Mouse (Mus musculus) embryonic facial prominence, embryonic 14.5 days (tissue): ENCODE measurements around the gene Rnf151. TPM values are rescaled to one million over a fixed set of nuclear protein-coding genes. Genes with fewer than 3 reads are reported as not detected.
"Not testable (repeated sequence)": the region's sequence is repeated elsewhere in the genome, so short reads cannot be mapped to it uniquely, and the experiment has no call there.

ENCODE experiments used
- ATAC-seq: fragments of 200-750 bp; cut with Nextera tagmentation; 2 replicates; pipeline ENCODE4 v1.8.0; 2017; ENCODE audit warnings: low read depth, moderate number of reproducible peaks, moderate TSS enrichment
- DNase-seq: peaks from one replicate; pipeline ENCODE4 v3.0.0-alpha.2; 2015; ENCODE audit warnings: low spot score
- H3K27ac ChIP-seq: fragments of 300-500 bp; sonication (generic); replicated peaks from 2 replicates; pipeline ENCODE4 v1.5.1; 2014; ENCODE audit warnings: low read depth, mild to moderate bottlenecking, low read length, moderate library complexity
- H3K27me3 ChIP-seq: fragments of 300-500 bp; sonication (generic); replicated peaks from 2 replicates; pipeline ENCODE4 v1.6.1; 2014; ENCODE audit warnings: low read length; ENCODE audit not compliant: control insufficient read depth, insufficient read depth
- H3K36me3 ChIP-seq: fragments of 300-500 bp; sonication (generic); 2 replicates; pipeline ENCODE4 v1.6.1; 2014; ENCODE audit warnings: low read length, mixed read lengths; ENCODE audit not compliant: control insufficient read depth, insufficient read depth
- H3K4me1 ChIP-seq: fragments of 300-500 bp; sonication (generic); 2 replicates; pipeline ENCODE4 v1.6.1; 2014; ENCODE audit warnings: antibody characterized with exemption, low read length; ENCODE audit not compliant: control insufficient read depth, insufficient read depth
- H3K4me2 ChIP-seq: fragments of 300-500 bp; sonication (generic); 2 replicates; pipeline ENCODE4 v1.6.1; 2014; ENCODE audit warnings: low read depth, mild to moderate bottlenecking, low read length, moderate library complexity, mixed read lengths
- H3K4me3 ChIP-seq: fragments of 300-500 bp; sonication (generic); 2 replicates; pipeline ENCODE4 v1.5.1; 2014; ENCODE audit warnings: low read depth, mild to moderate bottlenecking, low read length
- H3K9ac ChIP-seq: fragments of 300-500 bp; sonication (generic); 2 replicates; pipeline ENCODE4 v1.6.1; 2014; ENCODE audit warnings: low read depth, mild to moderate bottlenecking, low read length, moderate library complexity, mixed read lengths
- H3K9me3 ChIP-seq: fragments of 300-500 bp; sonication (generic); 2 replicates; pipeline ENCODE4 v1.6.1; 2016; ENCODE audit warnings: low read length; ENCODE audit not compliant: control insufficient read depth
- WGBS: fragments of 180-500 bp; shearing (Covaris S2); extraction: QIAGEN DNeasy Blood & Tissue Kit; methylation state at CpG from one replicate; pipeline ENCODE4 v1.1.7; 2014; 5-methylcytosine and 5-hydroxymethylcytosine counted together
- polyA plus RNA-seq: library from polyadenylated mRNA; unstranded; fragments of >200 nt; fragmentation: Nextera tagmentation; extraction: Ambion mirVana; gene quantifications from 2 replicates; pipeline ENCODE4 v1.2.1, GENCODE M21; 2014

The Rnf151 gene
- polyA plus RNA-seq, 1 experiment from 2014 or later, result not detected

DNA sequence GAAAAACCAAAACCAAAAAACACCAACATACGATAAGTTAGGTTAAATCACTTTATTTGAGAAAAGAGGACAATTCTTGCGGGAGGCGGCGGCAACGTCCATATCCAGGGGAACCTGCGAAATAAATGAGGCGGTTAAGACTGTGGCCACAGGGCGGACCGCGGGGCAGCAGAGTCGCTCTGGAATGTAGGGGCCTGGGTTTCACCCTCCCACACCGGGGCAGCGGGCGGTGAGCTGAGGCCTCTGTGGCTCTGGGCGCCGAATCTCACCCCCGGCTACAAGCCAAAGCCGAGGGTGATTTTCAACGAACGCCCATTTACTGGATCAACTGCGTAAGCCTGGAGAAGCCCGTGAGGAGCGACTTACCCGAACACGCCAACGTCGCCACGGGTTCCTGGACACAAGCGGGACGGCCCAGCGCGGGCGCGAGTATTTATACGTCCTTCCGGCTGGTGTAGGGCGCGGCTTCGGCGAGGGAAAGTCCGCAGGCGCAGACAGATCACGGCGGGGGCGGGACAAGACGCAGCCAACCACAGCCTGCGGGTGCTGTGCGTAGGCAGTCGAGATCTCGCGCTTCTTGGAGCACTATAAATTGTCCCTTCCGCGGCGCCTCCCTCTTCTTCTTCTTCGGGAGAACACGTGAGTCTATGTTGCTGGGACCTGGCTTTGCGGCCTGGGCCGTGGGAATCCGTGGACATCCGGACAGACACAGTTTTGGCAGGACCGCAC lies 1.8 kb upstream of the Rnf151 start:
- no peaks in the 10 kb centered on the region for H3K9me3 ChIP-seq
- peaks cover 40% of the 10 kb centered on the region for H3K36me3 ChIP-seq
- peak overlapping the region; percentile 91 for H3K4me3 ChIP-seq
- ATAC-seq, result peak; percentile 99
- WGBS, result under 1% methylated on average over 49 of the region's 61 CpGs
- no peaks in the 10 kb centered on the region for H3K27me3 ChIP-seq
- peaks cover 15% of the 10 kb centered on the region for H3K4me1 ChIP-seq
- peak overlapping the region; percentile 96 for H3K9ac ChIP-seq
- H3K4me2 ChIP-seq, result peak overlapping the region; percentile 81
- H3K27ac ChIP-seq, result peak overlapping the region; percentile 87
- DNase-seq, result peak; percentile 99

DNA sequence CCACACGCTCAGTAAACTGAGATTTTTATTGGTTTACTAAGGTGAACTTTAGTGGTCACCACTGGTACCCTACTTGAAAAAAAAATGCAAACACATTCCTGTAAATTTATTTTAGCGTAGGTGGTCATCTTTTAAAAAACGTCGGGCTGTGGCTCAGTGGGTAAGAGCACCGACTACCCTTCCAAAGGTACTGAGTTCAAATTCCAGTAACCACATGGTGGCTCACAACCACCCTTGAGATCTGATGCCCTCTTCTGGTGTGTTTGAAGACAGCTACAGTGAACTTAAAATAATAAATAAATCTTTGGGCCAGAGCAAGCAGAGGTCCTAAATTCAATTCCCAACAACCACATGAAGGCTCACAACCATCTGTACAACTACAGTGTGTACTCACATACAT lies 1.1 kb upstream of the Rnf151 start:
- not testable (repeated sequence) for DNase-seq, ATAC-seq
- 64% methylated on average over 5 of the region's 5 CpGs for WGBS

DNA sequence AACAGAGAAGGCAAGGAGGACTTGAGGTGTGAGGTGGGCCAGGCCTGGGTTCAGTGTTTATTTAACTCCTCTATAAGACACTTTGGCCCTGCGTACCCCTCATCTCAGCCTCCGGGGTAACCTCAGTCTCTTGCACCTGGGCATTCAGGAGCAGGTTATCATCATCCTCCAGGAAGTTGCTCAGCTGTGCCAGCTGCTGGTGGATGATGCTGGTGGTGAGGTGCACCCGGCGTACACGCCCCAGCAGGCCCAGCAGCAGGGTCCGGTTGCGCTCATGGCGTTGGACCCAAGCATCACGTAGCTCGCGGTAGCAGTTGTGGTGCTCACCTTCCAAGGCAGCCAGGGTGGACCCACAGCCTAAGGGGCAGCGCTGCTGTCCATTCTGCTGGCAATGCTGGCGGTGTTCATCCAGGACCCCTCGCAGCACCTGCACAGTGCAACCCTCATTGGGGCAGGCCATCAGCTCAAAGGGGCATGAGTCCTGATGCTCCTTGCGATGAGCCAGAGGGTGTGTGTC lies 1.6 kb downstream of the Rnf151 start:
- 96% methylated on average over 15 of the region's 15 CpGs for WGBS
- H3K9ac ChIP-seq, result no peak overlapping the region
- no peaks in the 10 kb centered on the region for H3K9me3 ChIP-seq
- peaks cover 25% of the 10 kb centered on the region for H3K36me3 ChIP-seq
- H3K4me3 ChIP-seq, result no peak overlapping the region
- DNase-seq (no peak), ATAC-seq (no peak)
- H3K27ac ChIP-seq, result no peak overlapping the region
- no peaks in the 10 kb centered on the region for H3K27me3 ChIP-seq
- peaks cover under 1% of the 10 kb centered on the region; the same call in 1 of the 2 replicates for H3K4me1 ChIP-seq
- no peak overlapping the region for H3K4me2 ChIP-seq

More for the DNA sequence above, 1.1 kb upstream of the Rnf151 start:
- H3K4me2 ChIP-seq, result peak overlapping the region; percentile 59
- peak overlapping the region; percentile 96 for H3K9ac ChIP-seq
- H3K4me1 ChIP-seq, result peaks cover 15% of the 10 kb centered on the region
- peak overlapping the region; percentile 91 for H3K4me3 ChIP-seq
- not testable (repeated sequence) for H3K9me3 ChIP-seq, H3K27me3 ChIP-seq, H3K27ac ChIP-seq
- H3K36me3 ChIP-seq, result peaks cover 40% of the 10 kb centered on the region

DNA sequence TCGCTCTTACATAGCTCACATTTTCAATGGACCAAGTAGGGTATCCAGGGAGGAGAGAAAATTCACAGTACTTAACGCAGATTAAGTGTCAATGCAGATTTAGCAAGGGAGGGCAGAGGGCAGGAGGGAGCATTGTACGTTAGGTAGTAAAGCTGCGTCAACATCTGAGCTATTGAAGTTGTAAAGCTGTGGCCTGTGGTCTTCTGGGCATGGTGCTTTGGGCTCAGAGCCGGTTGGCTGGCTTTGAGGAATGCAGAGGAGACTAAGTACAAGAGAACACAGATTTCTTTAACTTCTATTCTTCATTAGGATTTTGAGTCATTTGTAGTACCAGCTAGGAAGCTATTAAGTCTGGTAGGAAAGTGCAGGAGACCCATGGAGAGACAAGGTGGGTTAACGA lies 2.3 kb downstream of the Rnf151 start:
- H3K4me3 ChIP-seq, result no peak overlapping the region
- H3K27me3 ChIP-seq, result no peaks in the 10 kb centered on the region
- H3K36me3 ChIP-seq, result peaks cover 21% of the 10 kb centered on the region; the same call in 1 of the 2 replicates
- H3K4me1 ChIP-seq, result no peaks in the 10 kb centered on the region; the same call in 1 of the 2 replicates
- H3K27ac ChIP-seq, result no peak overlapping the region
- WGBS, result 78% methylated on average over 6 of the region's 6 CpGs
- ATAC-seq (no peak), DNase-seq (no peak)
- no peaks in the 10 kb centered on the region for H3K9me3 ChIP-seq
- H3K9ac ChIP-seq, result no peak overlapping the region
- H3K4me2 ChIP-seq, result no peak overlapping the region

DNA sequence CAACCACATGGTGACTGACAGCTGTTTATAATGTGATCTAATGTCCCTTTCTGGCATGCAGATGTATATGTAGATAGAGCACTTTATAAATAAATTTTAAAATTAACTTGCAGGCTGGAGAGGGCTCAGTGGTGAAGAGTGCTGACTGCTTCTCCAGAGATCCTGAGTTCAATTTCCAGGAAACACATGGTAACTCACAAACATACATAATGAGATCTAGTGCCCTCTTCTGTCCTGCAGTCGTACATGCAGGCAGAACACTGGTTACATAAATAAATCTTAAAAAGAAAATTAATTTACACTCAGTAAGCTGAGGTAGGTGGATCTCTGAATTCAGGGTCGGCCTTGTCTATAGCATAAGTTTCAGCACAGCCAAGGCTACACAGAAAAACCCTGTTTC lies 9.2 kb downstream of the Rnf151 start:
- Histone ChIP-seq H3K27ac (no peak overlapping the region), H3K27me3 (no peaks in the 10 kb centered on the region), H3K4me3 (no peak overlapping the region), H3K4me1 (no peaks in the 10 kb centered on the region; the same call in 1 of the 2 replicates), H3K9ac (no peak overlapping the region; the same call in 1 of the 2 replicates), H3K9me3 (no peaks in the 10 kb centered on the region), H3K4me2 (0 out of 2 replicates have a peak overlapping the region, but pooled peaks have one; percentile 71), H3K36me3 (peaks cover 17% of the 10 kb centered on the region)
- DNase-seq (peak; percentile 58), ATAC-seq (no peak)
- 32% methylated on average over 2 of the region's 2 CpGs for WGBS

DNA sequence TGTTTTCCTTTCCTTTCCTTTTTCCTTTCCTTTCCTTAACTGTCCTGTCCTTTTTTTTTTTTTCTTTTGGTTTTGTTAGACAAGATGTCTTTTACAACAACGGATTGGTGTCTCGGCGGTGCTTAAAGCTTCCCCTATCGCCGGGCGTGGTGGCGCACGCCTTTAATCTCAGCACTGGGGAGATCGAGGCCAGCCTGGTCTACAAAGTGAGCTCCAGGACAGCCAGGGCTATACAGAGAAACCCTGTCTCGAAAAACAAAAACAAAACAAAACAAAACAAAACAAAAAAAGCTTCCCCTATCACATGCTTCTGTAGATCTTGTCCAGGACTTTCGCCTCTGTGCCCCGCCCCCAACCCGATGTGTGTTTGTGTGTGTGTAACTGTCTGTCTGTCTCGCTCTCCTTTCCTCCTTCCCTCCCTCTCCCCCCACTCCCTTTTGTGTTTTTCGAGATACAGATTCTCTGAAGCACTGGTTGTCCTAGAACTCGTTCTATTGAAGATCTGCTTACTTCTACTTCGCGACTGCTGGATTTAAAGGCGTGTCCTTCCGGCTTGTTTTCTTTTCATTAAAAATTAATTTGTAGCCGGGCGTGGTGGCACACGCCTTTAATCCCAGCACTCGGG lies 9.9 kb downstream of the Rnf151 start:
- Histone ChIP-seq H3K9me3 (no peaks in the 10 kb centered on the region), H3K27ac (peak overlapping the region; percentile 78), H3K36me3 (peaks cover 18% of the 10 kb centered on the region), H3K4me3 (peak overlapping the region; percentile 70), H3K4me1 (no peaks in the 10 kb centered on the region; the same call in 1 of the 2 replicates), H3K4me2 (peak overlapping the region; percentile 71), H3K9ac (peak overlapping the region; percentile 73), H3K27me3 (no peaks in the 10 kb centered on the region)
- WGBS, result 4% methylated on average over 24 of the region's 24 CpGs
- DNase-seq (peak; percentile 25), ATAC-seq (0 out of 2 replicates have a peak, but pooled peaks have one; percentile 39)

DNA sequence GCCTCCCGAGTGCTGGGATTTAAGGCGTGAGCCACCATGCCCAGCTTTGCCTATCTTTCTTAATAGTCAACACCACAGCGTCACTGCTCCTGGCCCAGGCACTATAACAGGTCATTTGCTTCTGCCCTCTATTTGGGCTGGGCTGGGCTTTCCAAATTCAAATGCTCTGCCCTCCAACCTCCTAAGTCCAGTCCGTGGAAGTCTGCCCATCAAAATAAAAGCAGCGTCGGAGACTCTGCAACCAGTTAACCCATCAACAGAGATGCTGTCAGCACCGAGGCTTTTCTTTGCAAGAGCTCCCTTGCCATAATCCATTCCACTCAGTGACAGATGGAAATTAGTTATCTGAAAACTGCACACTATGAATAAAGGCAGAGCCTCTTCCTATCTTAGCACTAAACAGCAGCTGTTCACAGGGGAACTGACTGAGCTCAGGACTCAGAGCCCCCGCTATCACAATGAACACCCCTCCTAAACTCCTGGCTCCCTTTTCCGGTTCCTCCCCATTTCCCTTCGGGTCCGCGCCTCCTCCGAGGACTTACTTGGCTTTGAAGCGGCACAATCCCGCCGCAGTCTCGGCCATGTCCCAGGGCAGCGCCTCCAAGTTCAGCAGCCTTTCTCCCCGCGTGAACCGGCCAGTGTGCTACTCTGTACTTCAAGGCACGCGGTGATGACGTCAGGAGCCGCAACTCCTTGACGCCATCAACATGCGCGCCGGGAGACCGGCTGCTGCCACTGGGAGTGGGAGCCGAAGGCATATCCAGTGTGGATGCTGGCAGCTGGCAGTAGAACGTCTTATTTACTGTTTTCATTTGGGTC lies 10.7 kb downstream of the Rnf151 start, which contains the start of gene Tbl3:
Gene Tbl3 (minus strand): TSS at position 679 of the 819 bp plus-strand sequence.
- H3K36me3 ChIP-seq, result peaks cover 24% of the 10 kb centered on the region
- no peaks in the 10 kb centered on the region for H3K9me3 ChIP-seq
- DNase-seq (peak; percentile 96), ATAC-seq (peak; percentile 93)
- H3K27me3 ChIP-seq, result no peaks in the 10 kb centered on the region
- peak within 1 kb of the TSS; percentile 70 for H3K4me3 ChIP-seq
- WGBS, result 5% methylated on average over 32 of the region's 32 CpGs
- no peaks in the 10 kb centered on the region; the same call in 1 of the 2 replicates for H3K4me1 ChIP-seq
- H3K4me2 ChIP-seq, result peak within 1 kb of the TSS; percentile 71
- peak within 1 kb of the TSS; percentile 73 for H3K9ac ChIP-seq
- H3K27ac ChIP-seq, result peak within 1 kb of the TSS; percentile 78

DNA sequence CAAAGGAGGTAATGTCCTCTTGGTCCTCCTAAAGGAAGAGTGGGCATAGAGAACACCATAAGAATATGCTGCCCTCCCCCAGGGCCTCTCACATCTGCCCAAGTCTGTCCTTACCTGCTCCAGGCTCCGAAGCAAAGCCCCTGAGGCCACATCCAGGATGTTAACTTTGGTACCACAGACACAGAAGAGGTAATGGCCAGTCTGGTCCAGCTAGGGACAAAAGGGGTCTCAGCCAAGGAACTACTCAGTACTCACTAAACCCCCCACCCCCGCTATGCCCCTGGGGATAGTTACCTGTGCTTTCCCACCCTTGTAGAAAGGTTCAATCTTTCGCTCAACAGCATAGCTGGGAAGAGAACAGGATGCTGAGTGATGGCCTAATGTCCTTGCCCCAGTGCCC lies 12.0 kb downstream of the Rnf151 start:
- H3K9me3 ChIP-seq, result no peaks in the 10 kb centered on the region
- ATAC-seq (no peak), DNase-seq (no peak)
- H3K27me3 ChIP-seq, result no peaks in the 10 kb centered on the region
- no peak overlapping the region for H3K27ac ChIP-seq
- H3K4me3 ChIP-seq, result no peak overlapping the region
- no peaks in the 10 kb centered on the region; the same call in 1 of the 2 replicates for H3K4me1 ChIP-seq
- no peak overlapping the region for H3K4me2 ChIP-seq
- peaks cover 37% of the 10 kb centered on the region for H3K36me3 ChIP-seq
- WGBS, result 92% methylated on average over 3 of the region's 3 CpGs
- no peak overlapping the region for H3K9ac ChIP-seq
